Mouse (Mus musculus): ENCODE measurements around the gene Tomm5.

DNA sequence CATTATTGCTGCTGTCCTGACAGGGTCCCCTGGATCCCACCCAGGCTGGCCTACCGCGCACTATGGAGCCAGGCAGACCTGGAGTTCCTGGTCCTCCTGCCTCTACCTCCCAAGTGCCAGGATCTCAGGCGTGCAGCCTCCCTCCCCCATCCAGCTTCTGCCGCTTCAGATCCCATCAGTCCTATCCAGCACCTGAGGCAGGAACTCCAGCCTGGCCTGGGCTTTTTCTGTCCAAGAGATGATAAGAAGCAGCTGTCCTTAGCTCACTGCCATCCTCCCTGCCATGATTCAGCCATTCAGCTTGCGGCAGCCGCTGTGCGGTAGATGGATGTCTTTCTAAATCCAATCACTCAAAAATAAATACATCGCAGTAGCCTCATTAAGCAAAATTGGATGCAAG is 35.1 kb upstream of the Tomm5 start:
- TF ChIP-seq POLR2A (IDR thresholded peaks at IDR 0.05; ENCODE audit: extremely low read depth, insufficient read depth, low read length): no peak
- TF ChIP-seq CTCF (IDR thresholded peaks at IDR 0.05; ENCODE audit: extremely low read depth, insufficient read depth, low read length): no peak

Data from cortical plate, adult 2 months (tissue).